Mouse (Mus musculus) embryonic fibroblast, embryonic 13.5 days (primary cell): ENCODE measurements around the gene Fcgr4.

Experiments used
- CTCF ChIP-seq: IDR thresholded peaks from 2 replicates; pipeline ENCODE4 v1.5.1; 2011; ENCODE audit warnings: mild to moderate bottlenecking, control low read depth, low read length, moderate library complexity, borderline replicate concordance; ENCODE audit not compliant: insufficient read depth
- POLR2A ChIP-seq: IDR thresholded peaks from 2 replicates; pipeline ENCODE4 v1.6.1; 2011; ENCODE audit warnings: low read depth, mild to moderate bottlenecking, control low read depth, low read length, moderate library complexity

- no peak for TF ChIP-seq CTCF
- TF ChIP-seq POLR2A = no peak
These were observed 22.7 kb upstream of the Fcgr4 start for GRCm38 (mm10) chr1:170996034-170996433.
